Mouse (Mus musculus) ES-Bruce4 (cell line): ENCODE measurements around the gene Slc30a2.

Experiments used
- EP300 ChIP-seq: IDR thresholded peaks from 2 replicates; pipeline ENCODE4 v1.6.1; 2011; ENCODE audit warnings: low read depth, low read length; ENCODE audit not compliant: insufficient read depth
- POLR2A ChIP-seq: IDR thresholded peaks from one replicate; pipeline ENCODE4 v1.8.1; 2011; ENCODE audit warnings: low read length; ENCODE audit not compliant: insufficient read depth

DNA sequence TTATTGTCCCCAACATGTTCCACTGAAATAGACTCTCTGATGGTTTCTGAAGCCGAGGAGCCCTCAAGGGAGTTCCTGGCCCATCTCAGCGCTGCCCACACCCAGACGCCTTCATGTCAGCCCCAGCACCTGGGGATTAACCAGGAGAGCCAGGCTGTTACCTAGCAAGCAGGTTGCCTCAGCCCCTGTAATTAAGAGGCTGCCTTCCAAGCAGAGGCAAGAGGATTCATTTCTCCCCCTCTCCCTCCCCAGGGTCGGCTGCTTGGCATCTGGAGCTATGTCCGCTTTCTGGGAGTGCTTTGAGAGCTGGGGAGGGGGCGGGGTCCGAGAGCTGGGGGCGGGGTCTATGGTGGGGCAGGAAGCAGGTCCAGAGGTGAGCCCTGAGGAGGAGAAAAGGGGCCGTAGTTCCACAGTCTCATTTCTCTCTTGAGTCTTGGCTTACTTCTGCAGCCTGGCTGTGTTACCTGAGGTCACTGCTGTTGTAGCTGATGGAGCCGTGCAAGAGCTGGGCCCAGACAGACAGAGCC lies 35.2 kb downstream of the Slc30a2 start:
- TF ChIP-seq POLR2A (no peak), EP300 (no peak)
